Mouse (Mus musculus) cerebellum, adult 2 months (tissue): ENCODE measurements around the gene Plch1. TPM values are rescaled to one million over a fixed set of nuclear protein-coding genes. Genes with fewer than 3 reads are reported as not detected.

ENCODE experiments used
- DNase-seq, 2 experiments: peaks; one replicate each; pipeline ENCODE4 v3.0.0; 2021
- H3K27ac ChIP-seq: fragments of 200-500 bp; 2 replicates; pipeline ENCODE4 v1.5.1; 2012; ENCODE audit warnings: low read length, control low read depth, inconsistent platforms; ENCODE audit not compliant: insufficient read depth
- H3K27me3 ChIP-seq: fragments of 200-500 bp; 2 replicates; pipeline ENCODE4 v1.6.1; 2012; ENCODE audit warnings: inconsistent platforms, mild to moderate bottlenecking, low read length, moderate library complexity; ENCODE audit not compliant: control insufficient read depth, insufficient read depth
- H3K4me1 ChIP-seq: fragments of 200-500 bp; 2 replicates; pipeline ENCODE4 v1.6.1; 2011; ENCODE audit warnings: low read length; ENCODE audit not compliant: control insufficient read depth, insufficient read depth
- H3K4me3 ChIP-seq: fragments of 200-500 bp; replicated peaks from 2 replicates; pipeline ENCODE3; 2011; ENCODE audit warnings: mild to moderate bottlenecking, low read depth, low read length, control low read depth; ENCODE audit not compliant: insufficient read depth
- CTCF ChIP-seq: fragments of 200-500 bp; IDR thresholded peaks from 2 replicates; pipeline ENCODE4 v1.5.1; 2011; ENCODE audit warnings: low read depth, mild to moderate bottlenecking, control low read depth, low read length, moderate library complexity, borderline replicate concordance; ENCODE audit not compliant: insufficient read depth
- POLR2A ChIP-seq: fragments of 200-500 bp; IDR thresholded peaks from 2 replicates; pipeline ENCODE4 v1.6.1; 2011; ENCODE audit warnings: low read length, control low read depth, borderline replicate concordance; ENCODE audit not compliant: insufficient read depth
- WGBS: fragments of 180-500 bp; shearing (Covaris S2); methylation state at CpG from one replicate; pipeline ENCODE4 v1.1.7; 2018; 5-methylcytosine and 5-hydroxymethylcytosine counted together
- polyA plus RNA-seq: library from polyadenylated mRNA; depleted of rRNA; stranded (reverse); fragments of >200 nt; gene quantifications from 2 replicates; pipeline ENCODE4 v1.2.3, GENCODE M21; 2012

Gene Plch1
- polyA plus RNA-seq, 1 experiment: 13.1 TPM

DNA sequence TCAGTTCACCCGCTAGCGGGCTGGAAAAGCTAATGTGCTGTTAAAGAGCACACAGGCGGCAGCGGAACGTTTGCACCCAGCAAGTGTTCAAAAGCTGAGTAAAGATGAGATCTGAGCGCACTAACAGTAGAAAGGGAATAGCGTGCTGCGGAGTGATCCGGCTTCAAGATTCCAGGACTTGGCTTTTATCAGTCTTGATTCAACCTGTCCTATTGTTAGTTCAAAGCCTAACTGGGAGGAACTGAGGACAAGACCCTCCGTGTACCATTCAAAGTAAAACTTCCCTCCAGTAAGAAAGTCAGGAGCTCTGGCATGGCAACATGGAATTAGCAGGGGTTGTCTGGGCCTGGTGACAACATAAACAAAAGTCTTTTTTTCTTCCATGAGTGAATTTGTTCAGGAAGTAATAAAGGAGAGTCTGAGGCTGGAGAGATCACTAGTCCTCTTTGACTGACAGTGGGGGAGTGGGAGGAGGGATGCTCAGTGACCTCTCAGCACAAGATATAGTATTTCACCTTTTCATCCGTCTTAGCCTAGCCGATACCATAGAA, 824 bp upstream of the Plch1 start:
- DNase-seq: no peak
- TF ChIP-seq CTCF: no peak
- no peak for TF ChIP-seq POLR2A
- Histone ChIP-seq H3K4me1 (peaks cover under 1% of the 10 kb centered on the region; the same call in 1 of the 2 replicates), H3K27ac (no peak overlapping the region), H3K27me3 (no peaks in the 10 kb centered on the region), H3K4me3 (no peak overlapping the region)
- 15% methylated on average over 12 of the region's 12 CpGs for WGBS

DNA sequence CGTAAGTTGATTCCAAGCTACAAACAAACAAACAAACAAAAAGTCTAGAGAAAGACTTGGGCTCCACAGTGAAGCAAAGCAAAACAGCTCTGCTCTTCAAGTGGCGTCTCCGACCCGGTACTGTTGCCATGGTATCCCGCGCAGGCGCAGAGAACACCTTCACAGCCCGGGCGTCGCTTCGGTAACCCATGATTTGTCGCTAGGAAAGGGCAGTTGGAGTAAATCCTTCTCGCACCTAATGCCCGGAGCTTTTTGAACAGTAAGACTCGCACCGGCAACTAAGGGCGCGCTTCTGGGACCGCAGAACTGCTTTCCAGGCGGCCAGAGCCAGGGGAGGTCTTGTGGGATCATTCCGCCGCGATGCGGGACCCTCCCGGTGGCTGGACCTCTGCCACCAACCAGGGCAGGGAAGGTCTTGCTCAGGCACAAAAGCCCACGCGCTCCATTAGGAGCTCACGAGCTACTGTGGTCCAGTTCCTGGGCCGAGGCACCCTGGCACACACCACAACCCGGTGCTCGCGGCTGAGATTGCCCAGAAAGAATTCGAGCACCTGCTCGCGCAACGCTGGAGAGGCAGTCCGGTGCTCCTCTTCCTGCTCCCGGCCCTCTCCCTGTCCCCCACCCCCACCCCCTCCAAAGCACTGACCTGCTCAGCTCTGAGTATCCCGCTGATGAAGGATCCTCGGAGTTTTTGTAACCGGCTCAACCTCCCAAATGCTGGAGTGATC, 527 bp downstream of the Plch1 start:
- Histone ChIP-seq H3K27ac (no peak overlapping the region), H3K4me1 (no peaks in the 10 kb centered on the region), H3K4me3 (peak overlapping the region; percentile 80), H3K27me3 (no peaks in the 10 kb centered on the region)
- no peak for TF ChIP-seq POLR2A
- no peak for TF ChIP-seq CTCF
- under 1% methylated on average over 41 of the region's 41 CpGs for WGBS
- peak; percentile 80 to 81 for DNase-seq

DNA sequence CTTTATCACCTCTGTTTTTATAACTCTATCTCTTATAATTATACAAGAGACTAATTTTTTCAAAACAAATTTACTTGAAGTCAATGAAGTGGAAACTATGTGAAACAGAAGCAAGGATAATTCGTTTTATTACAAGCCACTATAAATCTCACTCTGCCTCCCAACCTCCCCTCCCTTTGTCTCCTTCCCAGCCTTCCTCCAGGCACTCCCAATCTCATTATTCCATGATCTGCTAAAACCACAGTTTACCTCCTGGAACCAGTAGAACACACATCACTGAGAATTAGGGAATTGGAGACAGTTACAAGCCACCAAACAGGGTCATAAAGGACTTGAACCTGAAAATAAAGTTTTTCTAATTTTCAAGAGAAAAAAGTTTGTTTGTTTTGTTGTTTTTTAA, 2.1 kb downstream of the Plch1 start:
- no peak overlapping the region for H3K4me3 ChIP-seq
- no peak overlapping the region for H3K27ac ChIP-seq
- TF ChIP-seq CTCF: no peak
- TF ChIP-seq POLR2A: no peak
- no peaks in the 10 kb centered on the region for H3K27me3 ChIP-seq
- no peak for DNase-seq
- 32% methylated on average over 1 of the region's 1 CpGs for WGBS
- H3K4me1 ChIP-seq: no peaks in the 10 kb centered on the region

DNA sequence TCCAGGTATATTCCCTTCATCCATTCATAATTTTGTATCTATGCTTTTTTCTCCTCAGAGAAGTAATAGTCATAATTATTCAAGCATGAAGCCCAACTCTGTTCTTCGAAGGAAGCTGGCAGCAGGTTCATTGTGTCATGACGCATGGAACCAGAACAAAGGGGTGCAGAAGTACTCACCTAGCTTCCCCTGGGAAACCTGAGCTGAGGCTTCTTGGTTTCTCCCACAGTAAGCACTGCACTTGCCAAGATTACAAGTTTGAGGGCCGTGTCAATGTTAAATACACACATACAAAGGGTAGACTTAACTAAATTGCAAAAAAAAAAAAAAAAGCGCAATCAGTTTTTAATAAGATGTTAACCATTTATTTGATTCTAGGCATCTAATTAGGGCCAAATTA, 3.0 kb downstream of the Plch1 start:
- 79% methylated on average over 4 of the region's 4 CpGs for WGBS
- TF ChIP-seq POLR2A (no peak), CTCF (no peak)
- no peak overlapping the region for H3K4me3 ChIP-seq
- no peaks in the 10 kb centered on the region for H3K27me3 ChIP-seq
- no peak overlapping the region for H3K27ac ChIP-seq
- H3K4me1 ChIP-seq: no peaks in the 10 kb centered on the region
- no peak for DNase-seq

DNA sequence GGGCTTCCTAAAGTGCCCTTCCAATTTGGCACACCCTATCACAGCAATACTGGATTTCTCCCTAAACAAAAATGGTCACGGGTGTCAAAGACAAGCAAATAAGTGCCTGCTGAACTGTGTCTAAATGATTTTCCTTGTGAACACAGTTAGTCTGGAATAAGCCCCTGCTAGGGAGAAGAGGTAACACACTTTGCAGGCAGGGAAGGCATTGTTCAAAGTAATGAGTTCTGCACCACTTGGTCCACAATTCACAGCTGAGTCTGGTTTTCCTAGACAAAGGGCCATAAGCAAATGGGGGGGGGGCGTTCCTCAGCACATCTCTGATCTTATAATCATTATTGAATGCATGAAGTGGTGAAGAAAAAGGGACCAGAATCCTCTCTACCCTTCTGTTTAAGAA, 3.5 kb downstream of the Plch1 start:
- H3K4me1 ChIP-seq: no peaks in the 10 kb centered on the region
- no peak overlapping the region for H3K4me3 ChIP-seq
- H3K27me3 ChIP-seq: no peaks in the 10 kb centered on the region
- TF ChIP-seq POLR2A (no peak), CTCF (no peak)
- no peak for DNase-seq
- H3K27ac ChIP-seq: no peak overlapping the region
- WGBS: 47% methylated on average over 2 of the region's 2 CpGs

DNA sequence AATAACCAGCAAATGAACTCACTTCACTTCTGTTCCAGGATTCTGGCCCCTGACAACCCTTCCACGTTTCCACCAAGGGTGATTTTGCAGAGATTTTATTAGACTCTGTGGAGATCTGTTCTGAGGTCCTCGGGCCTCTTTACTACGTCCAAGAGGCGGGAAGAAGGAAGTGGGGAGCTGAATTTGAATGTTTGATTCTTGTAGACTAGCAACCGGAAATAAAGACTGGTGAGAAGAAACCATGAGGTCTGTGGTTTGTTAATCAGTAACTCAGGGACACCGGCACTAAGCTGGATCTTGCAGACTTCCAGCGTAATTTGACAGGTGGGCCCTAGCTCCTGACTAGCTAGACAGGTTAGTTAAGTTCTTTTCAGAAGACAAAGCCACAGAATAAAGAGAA, 5.6 kb downstream of the Plch1 start:
- TF ChIP-seq CTCF (no peak), POLR2A (no peak)
- WGBS: 57% methylated on average over 7 of the region's 7 CpGs
- Histone ChIP-seq H3K4me1 (no peaks in the 10 kb centered on the region), H3K27me3 (no peaks in the 10 kb centered on the region), H3K27ac (no peak overlapping the region), H3K4me3 (no peak overlapping the region)
- DNase-seq: no peak

DNA sequence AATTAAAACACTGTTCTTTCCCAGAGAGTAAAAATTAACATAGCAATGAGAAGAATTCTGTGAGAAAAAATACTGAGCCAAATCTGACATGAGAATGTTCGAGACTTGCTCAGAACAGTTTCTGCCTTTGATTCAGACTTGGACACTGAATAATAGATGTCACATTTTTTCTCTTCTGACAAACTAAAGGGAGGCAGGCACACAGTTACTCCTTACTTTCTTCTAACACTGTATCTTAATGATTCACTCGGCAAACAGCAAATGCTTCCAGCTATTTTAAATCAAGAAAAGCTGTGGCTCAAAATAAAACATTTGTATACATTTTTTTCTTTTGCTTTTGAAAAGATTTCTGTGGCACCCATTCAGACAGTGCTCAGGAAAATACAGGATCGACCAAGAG, 7.1 kb downstream of the Plch1 start:
- 48% methylated on average over 3 of the region's 3 CpGs for WGBS
- DNase-seq: no peak

DNA sequence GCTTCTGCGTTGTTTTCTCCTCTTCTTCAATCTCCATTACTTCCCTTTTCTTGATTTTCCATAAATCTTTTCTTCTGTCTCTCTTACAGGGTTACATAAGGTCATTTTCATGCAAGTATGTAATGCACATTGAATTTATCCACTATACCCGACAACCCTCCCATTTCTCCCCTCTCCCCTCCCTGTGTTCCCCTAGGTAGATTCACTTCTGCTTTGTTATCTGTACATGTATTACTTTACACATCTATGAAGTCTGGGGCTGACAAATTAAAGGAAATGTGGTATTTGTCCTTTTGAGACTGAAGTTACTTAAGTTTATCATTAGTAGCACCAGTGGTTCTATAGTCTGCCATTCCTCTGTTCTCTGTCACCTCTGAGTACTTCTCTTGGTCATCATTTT, 18.2 kb downstream of the Plch1 start:
- no peaks in the 10 kb centered on the region for H3K27me3 ChIP-seq
- DNase-seq: no peak
- no peak overlapping the region for H3K27ac ChIP-seq
- TF ChIP-seq POLR2A (no peak), CTCF (no peak)
- WGBS: 94% methylated on average over 2 of the region's 2 CpGs
- no peaks in the 10 kb centered on the region for H3K4me1 ChIP-seq
- no peak overlapping the region for H3K4me3 ChIP-seq

More for the DNA sequence above, 7.1 kb downstream of the Plch1 start:
- no peak overlapping the region for H3K27ac ChIP-seq
- H3K4me3 ChIP-seq: no peak overlapping the region
- H3K4me1 ChIP-seq: no peaks in the 10 kb centered on the region
- TF ChIP-seq CTCF: no peak
- no peak for TF ChIP-seq POLR2A
- H3K27me3 ChIP-seq: no peaks in the 10 kb centered on the region
